Mouse (Mus musculus): ENCODE results near the gene Pax4. TPM values are rescaled to one million over a fixed set of nuclear protein-coding genes. Genes with fewer than 3 reads are reported as not detected.

Gene Pax4
- polyA plus RNA-seq, 1 experiment: 0.39 TPM

DNA sequence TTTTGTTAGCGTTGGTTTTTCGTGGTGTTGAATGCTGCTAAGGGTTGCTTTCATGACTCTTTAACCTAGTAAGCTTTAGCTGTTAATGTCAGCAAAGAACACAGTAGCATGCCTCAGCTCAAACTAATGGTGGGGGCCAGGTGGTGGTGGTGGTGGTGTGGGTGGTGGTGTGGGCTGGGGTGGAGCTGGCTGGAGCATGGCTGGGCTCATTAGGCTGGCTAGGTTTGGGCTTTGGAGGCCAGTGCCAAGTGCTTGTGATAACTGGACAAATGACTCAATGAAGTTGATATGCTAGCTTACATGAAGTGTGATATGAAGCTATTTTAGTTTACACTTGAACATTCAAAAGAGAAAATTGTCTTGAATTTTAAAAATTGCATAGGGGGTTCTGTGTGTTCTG lies 36.9 kb upstream of the Pax4 start:
- H3K4me1 ChIP-seq (ENCODE audit: control insufficient read depth, insufficient read depth, insufficient read length, low read length): peaks cover 17% of the 10 kb centered on the region
- WGBS: 86% methylated on average over 2 of the region's 2 CpGs

DNA sequence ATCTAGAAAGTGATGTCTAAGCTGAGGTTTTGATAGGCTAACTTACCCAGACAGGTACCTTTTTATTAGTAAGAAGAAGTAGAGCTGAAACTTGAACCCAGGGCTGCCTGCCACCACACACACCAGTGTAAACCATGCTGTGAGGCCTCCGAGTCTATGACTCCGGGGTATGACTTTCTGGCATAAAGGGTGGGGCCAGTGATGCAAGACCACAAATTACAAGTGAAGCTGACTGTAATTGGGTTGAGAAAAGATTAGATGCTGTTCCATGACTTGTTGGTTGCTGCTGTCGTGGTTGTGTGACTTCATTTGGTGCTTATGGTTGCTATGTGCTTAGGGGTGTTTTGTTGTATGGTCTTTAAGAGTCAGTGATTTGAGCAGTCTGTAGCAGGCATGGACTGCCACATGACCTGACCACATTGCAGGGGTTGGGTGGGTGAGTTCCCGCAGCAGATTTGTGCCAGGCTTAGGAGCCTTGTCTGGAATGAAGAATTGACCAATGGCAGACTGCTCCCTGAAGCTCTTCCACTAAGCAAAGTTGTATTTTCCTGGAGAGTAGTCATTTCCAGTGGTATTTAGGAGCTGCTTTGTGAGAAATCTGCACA lies 33.7 kb upstream of the Pax4 start:
- no peak overlapping the region for H3K4me3 ChIP-seq (ENCODE audit: low read depth, low read length)
- 25% methylated on average over 4 of the region's 4 CpGs for WGBS
- H3K36me3 ChIP-seq (ENCODE audit: control insufficient read depth, insufficient read depth, low read length): peaks cover 4% of the 10 kb centered on the region; the same call in 1 of the 2 replicates
- peaks cover 17% of the 10 kb centered on the region for H3K4me1 ChIP-seq (ENCODE audit: control insufficient read depth, insufficient read depth, insufficient read length, low read length)
- no peaks in the 10 kb centered on the region for H3K27me3 ChIP-seq (ENCODE audit: control insufficient read depth, insufficient read depth, low read length)
- H3K27ac ChIP-seq (ENCODE audit: insufficient read depth, low read depth, low read length): no peak overlapping the region
- TF ChIP-seq CTCF (IDR thresholded peaks at IDR 0.05; ENCODE audit: extremely low read depth, insufficient read length, insufficient replicate concordance, low read depth, low read length) (no peak), POLR2A (IDR thresholded peaks at IDR 0.05; ENCODE audit: low read depth, low read length) (no peak)

More for the DNA sequence above, 36.9 kb upstream of the Pax4 start:
- no peak overlapping the region for H3K27ac ChIP-seq (ENCODE audit: insufficient read depth, low read depth, low read length)
- peaks cover 10% of the 10 kb centered on the region; the same call in 1 of the 2 replicates for H3K36me3 ChIP-seq (ENCODE audit: control insufficient read depth, insufficient read depth, low read length)
- no peak overlapping the region for H3K4me3 ChIP-seq (ENCODE audit: low read depth, low read length)
- no peak for TF ChIP-seq POLR2A (IDR thresholded peaks at IDR 0.05; ENCODE audit: low read depth, low read length)
- TF ChIP-seq CTCF (IDR thresholded peaks at IDR 0.05; ENCODE audit: extremely low read depth, insufficient read length, insufficient replicate concordance, low read depth, low read length): no peak
- H3K27me3 ChIP-seq (ENCODE audit: control insufficient read depth, insufficient read depth, low read length): no peaks in the 10 kb centered on the region

DNA sequence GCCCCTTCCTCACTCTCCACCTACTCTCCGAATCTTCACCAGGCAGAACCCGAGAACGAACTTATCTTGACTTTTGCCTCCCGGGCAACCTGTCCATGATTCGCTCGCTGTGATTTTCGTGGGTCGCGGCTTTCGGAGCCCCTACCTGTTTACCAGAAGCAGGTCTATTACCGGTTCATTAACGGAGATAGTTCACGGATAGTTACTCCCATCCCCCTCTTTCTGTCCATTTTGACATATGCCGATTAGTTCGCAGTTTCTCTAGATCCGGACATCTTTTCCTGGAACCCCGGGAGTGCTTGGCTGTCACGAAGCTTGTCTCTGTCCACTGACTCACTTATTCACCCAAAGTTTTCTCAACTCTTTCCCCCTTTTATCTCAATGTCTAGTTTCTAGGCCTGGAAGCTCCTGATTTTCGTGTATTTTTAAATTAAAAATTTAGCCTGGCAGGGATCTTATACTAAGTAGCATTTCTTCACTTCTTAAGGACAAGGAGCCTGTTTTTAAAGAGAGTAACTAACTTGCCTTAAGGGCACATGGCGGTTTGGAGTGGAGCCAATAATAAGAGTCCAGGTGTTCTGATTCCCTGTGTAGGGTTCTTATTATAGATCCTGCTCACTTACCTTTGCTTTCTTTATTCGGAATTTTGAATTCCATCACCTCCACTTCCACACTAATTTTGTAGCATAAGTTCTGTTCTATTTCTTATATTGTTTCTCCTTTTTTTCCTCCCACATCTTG lies 31.8 kb upstream of the Pax4 start:
- Histone ChIP-seq H3K4me3 (ENCODE audit: low read depth, low read length) (peak overlapping the region; percentile 92), H3K4me1 (ENCODE audit: control insufficient read depth, insufficient read depth, insufficient read length, low read length) (peaks cover 10% of the 10 kb centered on the region), H3K27me3 (ENCODE audit: control insufficient read depth, insufficient read depth, low read length) (no peaks in the 10 kb centered on the region), H3K36me3 (ENCODE audit: control insufficient read depth, insufficient read depth, low read length) (peaks cover 4% of the 10 kb centered on the region; the same call in 1 of the 2 replicates), H3K27ac (ENCODE audit: insufficient read depth, low read depth, low read length) (peak overlapping the region; percentile 56; the same call in 1 of the 2 replicates)
- TF ChIP-seq CTCF (IDR thresholded peaks at IDR 0.05; ENCODE audit: extremely low read depth, insufficient read length, insufficient replicate concordance, low read depth, low read length): no peak
- no peak for TF ChIP-seq POLR2A (IDR thresholded peaks at IDR 0.05; ENCODE audit: low read depth, low read length)
- 2% methylated on average over 21 of the region's 21 CpGs for WGBS

DNA sequence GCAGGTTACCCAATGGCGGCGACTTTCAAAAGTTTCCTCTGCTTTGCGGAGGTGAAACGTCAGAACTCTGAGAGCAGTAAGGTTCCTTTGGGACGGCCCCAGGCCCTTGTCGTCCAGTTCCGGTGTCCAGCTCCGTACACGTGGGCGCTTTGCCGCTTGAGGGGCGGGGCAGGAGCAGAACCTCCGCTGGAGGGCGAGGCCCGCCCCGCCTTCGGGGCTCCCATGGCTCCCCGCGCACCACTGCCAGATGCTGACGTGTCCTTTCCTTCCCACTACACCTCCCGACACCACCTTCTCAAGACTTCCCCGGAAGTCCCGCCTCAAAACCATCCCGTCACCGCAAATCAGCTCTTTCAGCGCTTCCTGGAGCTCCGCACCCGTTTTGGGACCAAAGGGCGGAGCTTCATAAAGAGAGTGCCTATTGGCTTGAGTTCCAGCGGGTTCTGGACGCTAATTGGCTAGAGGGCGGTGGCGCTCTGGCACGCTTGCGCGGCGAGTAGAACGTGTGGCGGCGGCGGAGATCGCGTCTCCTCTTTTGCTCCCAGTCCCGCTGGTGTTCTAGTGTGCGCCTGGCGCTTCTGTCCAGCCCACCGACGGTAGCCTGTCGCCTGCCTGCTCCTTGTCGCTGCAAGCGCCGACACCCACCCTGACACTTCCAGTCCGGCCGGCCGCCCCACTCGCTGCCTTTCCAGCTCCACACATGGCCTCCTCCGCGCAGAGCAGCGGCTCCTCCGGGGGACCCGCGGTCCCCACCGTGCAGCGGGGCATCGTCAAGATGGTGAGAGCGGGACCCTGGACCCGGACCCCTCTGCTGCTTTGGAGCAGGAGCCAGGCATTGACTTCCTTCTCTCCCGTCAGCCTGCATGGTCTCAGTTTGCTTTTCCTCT lies 31.0 kb upstream of the Pax4 start:
- Histone ChIP-seq H3K36me3 (ENCODE audit: control insufficient read depth, insufficient read depth, low read length) (no peaks in the 10 kb centered on the region), H3K4me1 (ENCODE audit: control insufficient read depth, insufficient read depth, insufficient read length, low read length) (peaks cover 9% of the 10 kb centered on the region), H3K27ac (ENCODE audit: insufficient read depth, low read depth, low read length) (peak overlapping the region; percentile 56), H3K4me3 (ENCODE audit: low read depth, low read length) (peak overlapping the region; percentile 92), H3K27me3 (ENCODE audit: control insufficient read depth, insufficient read depth, low read length) (no peaks in the 10 kb centered on the region)
- TF ChIP-seq POLR2A (IDR thresholded peaks at IDR 0.05; ENCODE audit: low read depth, low read length) (peak; percentile 84; the same call in 1 of the 2 replicates), CTCF (IDR thresholded peaks at IDR 0.05; ENCODE audit: extremely low read depth, insufficient read length, insufficient replicate concordance, low read depth, low read length) (peak; percentile 6; the same call in 1 of the 2 replicates)
- whole genome bisulfite sequencing: under 1% methylated on average over 68 of the region's 68 CpGs

DNA sequence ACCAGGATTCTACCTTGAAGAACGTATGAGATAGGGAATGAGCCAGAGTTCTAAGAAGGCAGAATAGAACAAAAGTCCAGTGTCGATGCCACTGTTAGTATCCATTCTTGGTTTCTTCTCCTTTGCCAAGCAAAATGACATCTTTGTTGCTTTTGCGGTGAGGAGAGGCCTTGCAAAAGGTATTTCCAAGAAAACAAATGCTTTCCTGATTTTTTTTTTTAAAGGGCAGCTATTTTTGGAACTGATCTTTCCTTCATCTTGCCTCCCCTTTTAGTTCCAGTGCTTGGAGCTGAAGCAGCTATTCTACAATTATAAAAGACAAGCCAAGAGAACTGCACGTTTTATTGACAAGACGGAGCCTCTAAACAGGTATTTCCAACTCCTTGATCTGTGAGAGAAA lies 25.7 kb upstream of the Pax4 start, which contains the start of gene Snd1:
Snd1 (plus strand) TSS at position 301 of the 400 bp plus-strand sequence.
- Histone ChIP-seq H3K27ac (ENCODE audit: insufficient read depth, low read depth, low read length) (no peak within 1 kb of the TSS), H3K27me3 (ENCODE audit: control insufficient read depth, insufficient read depth, low read length) (no peaks in the 10 kb centered on the region), H3K4me1 (ENCODE audit: control insufficient read depth, insufficient read depth, insufficient read length, low read length) (no peaks in the 10 kb centered on the region; the same call in 1 of the 2 replicates), H3K36me3 (ENCODE audit: control insufficient read depth, insufficient read depth, low read length) (no peaks in the 10 kb centered on the region), H3K4me3 (ENCODE audit: low read depth, low read length) (no peak within 1 kb of the TSS)
- WGBS: 86% methylated on average over 5 of the region's 5 CpGs
- TF ChIP-seq POLR2A (IDR thresholded peaks at IDR 0.05; ENCODE audit: low read depth, low read length) (no peak), CTCF (IDR thresholded peaks at IDR 0.05; ENCODE audit: extremely low read depth, insufficient read length, insufficient replicate concordance, low read depth, low read length) (no peak)

DNA sequence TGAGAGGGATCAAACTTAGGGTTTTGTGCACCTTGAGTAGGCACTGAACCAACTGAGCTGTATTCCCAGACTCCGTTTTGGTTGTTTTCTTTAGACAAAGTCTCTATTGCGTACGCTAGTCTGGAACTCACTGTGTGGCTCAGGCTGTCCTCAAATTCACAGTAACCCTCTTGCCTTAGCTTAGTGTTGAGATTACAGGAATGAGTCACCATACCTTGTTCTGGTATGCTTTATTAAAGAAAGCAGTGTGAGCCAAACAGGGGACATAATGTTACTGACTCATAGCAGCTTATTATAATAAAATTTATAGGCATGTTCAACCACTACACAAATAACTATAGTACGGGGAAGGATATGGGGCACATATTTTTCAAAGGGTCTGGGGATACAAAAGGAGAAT lies 25.1 kb upstream of the Pax4 start:
- Histone ChIP-seq H3K4me3 (ENCODE audit: low read depth, low read length) (no peak overlapping the region), H3K27ac (ENCODE audit: insufficient read depth, low read depth, low read length) (no peak overlapping the region), H3K36me3 (ENCODE audit: control insufficient read depth, insufficient read depth, low read length) (no peaks in the 10 kb centered on the region), H3K27me3 (ENCODE audit: control insufficient read depth, insufficient read depth, low read length) (no peaks in the 10 kb centered on the region), H3K4me1 (ENCODE audit: control insufficient read depth, insufficient read depth, insufficient read length, low read length) (no peaks in the 10 kb centered on the region; the same call in 1 of the 2 replicates)
- WGBS: 84% methylated on average over 4 of the region's 4 CpGs
- TF ChIP-seq POLR2A (IDR thresholded peaks at IDR 0.05; ENCODE audit: low read depth, low read length) (no peak), CTCF (IDR thresholded peaks at IDR 0.05; ENCODE audit: extremely low read depth, insufficient read length, insufficient replicate concordance, low read depth, low read length) (no peak)

Data from small intestine, adult 2 months (tissue).